Mouse (Mus musculus): ENCODE measurements around the gene Polr3b.

DNA sequence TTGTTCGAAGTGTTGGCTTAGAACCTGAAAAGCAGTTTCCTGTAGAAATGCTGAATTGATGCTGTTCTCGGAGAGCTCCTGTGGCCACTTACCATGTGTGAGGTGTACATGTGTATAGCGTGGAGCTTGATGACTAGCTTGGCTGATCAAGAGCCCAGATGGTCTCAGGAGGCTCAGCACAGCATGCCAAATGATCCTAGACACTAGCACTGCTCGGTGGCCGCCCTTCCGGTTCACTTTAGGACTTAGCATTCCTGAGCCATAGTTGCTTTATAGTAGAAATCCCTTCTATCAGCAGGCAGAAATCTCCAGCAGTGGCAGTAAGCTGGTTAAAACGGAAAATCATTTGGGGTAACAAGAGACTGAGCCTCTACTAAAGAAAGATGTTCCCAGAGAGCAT is 18.8 kb downstream of the Polr3b start:
- TF ChIP-seq CTCF (IDR thresholded peaks at IDR 0.05; ENCODE audit: low read depth) (no peak), EP300 (IDR thresholded peaks at IDR 0.05; ENCODE audit: low read depth) (no peak)

All from heart, postnatal 0 days (tissue).